Mouse (Mus musculus) erythroid progenitor cell, adult 5-6 weeks (primary cell): ENCODE data around the gene Slc7a5. TPM values are rescaled to one million over a fixed set of nuclear protein-coding genes. Genes with fewer than 3 reads are reported as not detected.
A peak's percentile ranks its signal among the peaks of the same experiment; 100 is the strongest.

Experiments
- ATAC-seq: replicated peaks from 2 replicates; pipeline ENCODE4 v1.8.0; 2016; ENCODE audit warnings: moderate number of reproducible peaks, mild to moderate bottlenecking, moderate TSS enrichment, inconsistent platforms; ENCODE audit not compliant: poor library complexity, low FRiP score, severe bottlenecking
- total RNA-seq, 2 experiments: library from RNA; stranded (forward) in 1 of 2; stranded (reverse) in 1 of 2; fragments of 150-400 nt in 1 of 2; fragments of 186-747, 209-891 nt in 1 of 2; gene quantifications; 2 replicates each; pipeline versions ENCODE4 v1.2.3 to v1.2.4; 2015 to 2017; ENCODE audit warnings: low replicate concordance in 2 of 2

The Slc7a5 gene
- total RNA-seq, 2 experiments from 2014 or later: 167 to 204 TPM

DNA sequence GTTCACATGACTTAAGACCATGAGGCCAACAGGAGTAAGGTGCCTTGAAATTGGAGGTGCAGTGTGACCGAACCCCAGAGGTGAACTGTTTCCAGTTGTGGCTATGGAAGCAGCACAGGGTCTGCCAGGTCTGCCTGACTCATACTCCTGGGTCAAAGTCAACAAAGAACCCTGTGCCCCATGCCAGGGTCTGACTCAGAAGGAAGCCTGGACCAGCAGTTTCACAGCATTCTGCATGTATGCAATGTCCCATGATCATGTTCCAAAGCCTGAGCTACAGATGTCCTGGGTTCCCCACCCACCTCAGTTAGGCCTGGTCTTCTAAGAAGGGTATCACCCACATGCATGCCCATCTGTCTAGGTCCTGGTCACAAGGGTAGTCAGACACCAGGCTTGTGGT is 18.2 kb downstream of the Slc7a5 start:
- ATAC-seq: no peak

DNA sequence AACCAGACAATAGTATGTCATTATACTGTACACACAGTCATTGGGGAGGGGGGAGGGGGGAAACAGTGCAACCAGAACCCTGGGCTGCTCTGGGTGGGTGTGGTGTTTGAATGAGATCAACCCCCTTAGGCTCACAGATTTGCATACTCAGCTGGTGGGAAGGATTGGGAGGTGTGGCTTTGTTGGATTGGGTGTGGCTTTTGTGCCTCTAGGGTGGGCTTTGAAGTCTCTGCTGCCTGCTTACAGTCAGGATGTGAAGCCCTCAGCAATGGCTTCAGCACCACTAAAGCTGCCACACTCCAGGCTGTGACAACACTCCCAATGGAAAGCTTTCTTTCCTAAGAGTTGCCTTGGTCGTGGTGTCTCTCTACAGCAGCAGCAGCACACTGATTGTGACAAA is 19.9 kb downstream of the Slc7a5 start:
- no peak for ATAC-seq

DNA sequence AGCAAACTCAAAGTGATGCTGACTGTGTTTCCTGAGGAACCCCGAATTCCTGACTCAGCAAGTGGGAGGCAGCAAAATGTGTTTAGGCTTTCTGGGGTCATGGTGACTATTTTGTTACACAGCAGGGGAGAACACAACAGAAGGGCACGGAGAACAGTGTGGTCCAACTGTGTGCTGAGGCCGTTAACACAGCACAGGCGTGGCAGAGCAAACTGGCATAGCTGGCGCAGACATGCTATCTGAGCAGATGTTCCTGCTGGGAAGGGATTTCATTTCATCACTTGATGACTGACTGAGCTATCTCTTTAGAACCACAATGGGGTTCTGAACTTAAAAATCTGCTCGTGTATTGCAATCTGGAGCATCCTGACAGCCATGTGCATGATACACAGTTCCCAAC is 22.1 kb downstream of the Slc7a5 start:
- ATAC-seq: no peak

- ATAC-seq: no peak
Observed at GRCm38 (mm10) chr8:121885001-121885400, 22.5 kb downstream of the Slc7a5 start.

- ATAC-seq: no peak
Observed at GRCm38 (mm10) chr8:121884181-121884580, 23.3 kb downstream of the Slc7a5 start.

GRCm38 (mm10) chr8:121881921-121882320 is 25.6 kb downstream of the Slc7a5 start:
- ATAC-seq: no peak

DNA sequence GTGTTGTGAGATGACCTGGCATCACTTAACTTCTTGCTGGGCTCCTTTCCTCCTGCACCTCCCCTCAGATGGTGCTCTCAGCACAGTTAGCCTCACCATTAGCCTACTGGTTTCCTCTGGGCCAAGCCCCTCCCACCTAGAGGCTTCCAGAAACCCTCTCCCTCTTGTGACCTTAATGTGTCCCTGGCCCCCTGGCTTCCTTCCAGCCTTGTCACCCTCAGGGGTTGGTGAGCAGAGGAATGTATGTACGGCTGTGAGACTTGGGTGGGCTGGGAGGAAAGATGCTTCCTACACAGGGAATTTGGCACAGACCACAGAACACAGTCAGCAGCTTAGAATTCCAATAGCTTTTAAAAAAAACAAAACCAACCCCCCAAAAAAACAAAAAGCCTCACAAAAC is 26.7 kb downstream of the Slc7a5 start:
- ATAC-seq: no peak

GRCm38 (mm10) chr8:121879712-121880111 is 27.8 kb downstream of the Slc7a5 start:
- ATAC-seq: no peak

GRCm38 (mm10) chr8:121877828-121878480 is 29.5 kb downstream of the Slc7a5 start:
- ATAC-seq: no peak

- ATAC-seq: no peak
Observed at GRCm38 (mm10) chr8:121877212-121877611, 30.3 kb downstream of the Slc7a5 start.

GRCm38 (mm10) chr8:121875517-121875916 is 32.0 kb downstream of the Slc7a5 start:
- ATAC-seq: no peak

GRCm38 (mm10) chr8:121875045-121875444 is 32.4 kb downstream of the Slc7a5 start:
- ATAC-seq: no peak

- ATAC-seq: peak; percentile 66
Observed at GRCm38 (mm10) chr8:121874031-121874430, 33.5 kb downstream of the Slc7a5 start.

- peak; percentile 40; the same call in 1 of the 2 replicates for ATAC-seq
Observed at GRCm38 (mm10) chr8:121871833-121872440, 35.6 kb downstream of the Slc7a5 start.

GRCm38 (mm10) chr8:121870190-121870589 is 37.3 kb downstream of the Slc7a5 start:
- ATAC-seq: no peak

DNA sequence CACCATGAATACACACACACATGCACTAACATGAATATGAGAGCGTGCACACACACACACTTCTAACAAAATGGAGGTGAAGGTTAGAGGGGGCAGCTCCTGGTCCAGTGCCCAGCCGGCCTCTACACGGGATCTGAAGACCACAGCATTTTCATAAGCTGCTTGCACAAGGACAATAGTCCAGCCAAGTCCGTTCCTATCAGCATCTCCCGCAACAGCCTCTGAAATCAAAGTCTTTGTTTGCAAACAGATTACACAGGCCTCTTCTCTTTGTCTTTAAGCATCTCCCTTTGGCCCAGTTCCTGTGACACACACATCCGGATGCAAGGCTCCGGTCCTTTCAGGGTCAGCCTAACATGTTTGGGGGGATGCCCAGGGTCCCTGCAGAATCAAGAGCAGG is 38.6 kb downstream of the Slc7a5 start:
- no peak for ATAC-seq

GRCm38 (mm10) chr8:121868196-121868595 is 39.3 kb downstream of the Slc7a5 start:
- no peak for ATAC-seq

- ATAC-seq: no peak
Observed at GRCm38 (mm10) chr8:121865356-121865755, 42.1 kb downstream of the Slc7a5 start.

DNA sequence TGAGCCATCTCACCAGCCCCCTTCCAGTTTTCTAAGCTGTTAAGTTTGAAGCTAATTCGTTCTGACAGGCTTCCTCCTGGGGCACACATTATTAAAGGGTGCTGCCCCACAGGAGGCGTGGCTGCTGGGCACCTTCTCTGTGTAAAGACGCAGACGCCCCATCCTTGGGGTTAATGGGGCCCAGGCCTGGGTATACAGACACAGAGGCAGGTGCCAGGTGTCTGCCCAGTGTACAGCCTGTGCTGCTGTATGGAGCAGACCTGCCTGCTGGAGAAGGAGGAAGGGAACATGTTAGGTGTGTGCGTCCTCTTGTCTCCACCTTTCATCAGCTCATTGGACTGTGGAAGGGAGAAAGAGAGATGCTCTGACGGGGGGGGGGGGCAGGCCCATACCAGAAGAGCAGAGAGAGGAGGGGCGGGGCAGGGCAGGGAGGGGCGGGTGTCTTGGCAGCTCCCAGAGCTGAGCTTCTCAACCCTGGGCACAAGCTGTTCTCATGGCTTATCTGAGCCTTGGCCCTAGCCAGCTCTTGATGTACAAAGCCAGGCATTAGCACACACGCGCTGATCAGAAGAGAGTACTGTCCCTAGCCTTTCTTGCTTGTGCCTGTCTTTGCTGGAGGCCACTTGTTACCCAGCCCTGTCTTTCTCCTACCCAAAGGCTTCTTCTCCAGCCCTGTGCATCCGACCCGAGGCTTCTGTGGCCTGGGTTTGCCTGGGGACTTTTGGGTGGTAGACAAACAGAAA is 45.5 kb downstream of the Slc7a5 start:
- no peak for ATAC-seq

GRCm38 (mm10) chr8:121861276-121861675 is 46.2 kb downstream of the Slc7a5 start:
- no peak for ATAC-seq

DNA sequence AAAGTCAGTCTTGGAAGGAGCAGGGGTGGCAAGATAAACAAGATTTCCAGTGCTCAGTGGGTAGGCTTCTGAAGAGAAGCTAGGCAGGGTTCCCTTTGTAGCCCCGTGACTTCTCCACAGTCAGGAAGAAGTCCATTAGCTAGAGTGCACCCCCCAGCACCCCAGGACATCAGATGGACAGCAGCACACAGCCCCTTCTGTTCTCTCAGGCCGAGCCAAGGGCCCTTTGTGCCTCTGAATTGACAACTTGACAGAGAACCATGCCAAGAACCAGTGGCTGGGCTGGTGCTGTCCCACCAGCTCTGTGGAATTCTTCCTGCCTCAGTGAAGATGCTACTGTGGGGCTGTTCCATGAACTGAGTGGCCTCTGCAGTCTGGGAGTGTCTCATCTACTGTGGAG is 49.7 kb downstream of the Slc7a5 start:
- ATAC-seq: no peak
